Mouse (Mus musculus): ENCODE results near the gene Sec23a.

Sec23a gene

GRCm38 (mm10) chr12:59011844-59012709 lies at the start of gene Sec23a:
Sec23a (minus strand) TSS chr12:59012017.
- peak; percentile 99 for DNase-seq (ENCODE audit: low read depth, low spot score)

GRCm38 (mm10) chr12:59060993-59061595 lies 49.3 kb upstream of the Sec23a start, which contains the start of gene Trappc6b:
Trappc6b (minus strand) TSS chr12:59061472.
- peak; percentile 89 for DNase-seq (ENCODE audit: low read depth, low spot score)

DNA sequence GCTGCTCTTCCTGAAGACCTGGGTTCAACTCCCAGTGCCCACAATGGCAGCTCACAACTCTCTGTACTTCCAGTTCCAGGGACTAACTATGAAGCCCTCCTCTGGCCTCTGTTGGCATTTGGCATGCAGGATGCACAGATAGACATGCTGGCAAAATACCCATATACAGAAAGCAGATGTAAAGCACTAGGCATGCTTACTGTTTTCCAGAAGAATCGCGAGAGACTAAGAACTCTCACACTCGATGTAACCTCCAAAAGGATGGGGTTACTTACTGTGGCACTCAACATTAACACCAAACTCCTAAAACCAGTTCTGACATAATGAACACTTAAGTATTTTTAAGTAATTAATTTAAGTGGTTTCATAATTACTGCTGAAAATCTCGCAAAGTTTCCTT lies 48.5 kb upstream of the Sec23a start:
- DNase-seq (ENCODE audit: low read depth, low spot score): peak; percentile 35

DNA sequence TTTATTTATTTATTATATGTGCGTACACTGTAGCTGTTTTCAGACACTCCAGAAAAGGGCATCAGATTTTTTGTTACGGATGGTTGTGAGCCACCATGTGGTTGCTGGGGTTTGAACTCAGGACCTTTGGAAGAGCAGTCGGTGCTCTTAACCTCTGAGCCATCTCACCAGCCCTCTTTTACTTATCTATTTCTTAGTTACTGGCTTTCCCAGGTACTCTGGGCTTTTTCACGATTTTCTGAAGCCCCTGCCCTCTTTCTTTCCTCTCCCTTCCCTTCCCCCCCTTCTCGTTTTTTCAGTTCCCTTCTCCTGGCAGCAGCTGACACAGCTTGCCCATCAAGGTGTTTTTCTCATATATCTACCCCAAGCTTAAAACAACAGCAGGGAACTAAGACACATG lies 46.4 kb upstream of the Sec23a start:
- peak; percentile 35 for DNase-seq (ENCODE audit: low read depth, low spot score)

DNA sequence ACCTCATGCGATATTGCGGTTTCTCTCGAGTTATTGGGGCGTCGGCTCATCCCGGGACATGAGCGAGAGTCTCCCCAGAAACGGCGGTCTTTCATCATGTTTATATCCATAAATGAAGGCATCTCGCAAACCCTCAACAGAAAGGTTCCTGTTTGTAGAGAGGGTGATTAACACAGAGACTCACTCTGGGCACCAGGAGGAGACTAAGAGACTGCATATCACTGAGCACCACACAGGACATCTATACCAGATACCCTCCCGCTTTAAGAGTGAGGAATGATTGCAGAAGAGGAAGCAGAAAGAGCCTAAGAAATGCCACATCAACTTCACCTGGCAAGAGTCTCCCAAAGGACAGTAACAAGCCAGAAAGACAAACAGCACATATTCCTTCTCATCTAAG lies 44.4 kb upstream of the Sec23a start:
- no peak for DNase-seq (ENCODE audit: low read depth, low spot score)

DNA sequence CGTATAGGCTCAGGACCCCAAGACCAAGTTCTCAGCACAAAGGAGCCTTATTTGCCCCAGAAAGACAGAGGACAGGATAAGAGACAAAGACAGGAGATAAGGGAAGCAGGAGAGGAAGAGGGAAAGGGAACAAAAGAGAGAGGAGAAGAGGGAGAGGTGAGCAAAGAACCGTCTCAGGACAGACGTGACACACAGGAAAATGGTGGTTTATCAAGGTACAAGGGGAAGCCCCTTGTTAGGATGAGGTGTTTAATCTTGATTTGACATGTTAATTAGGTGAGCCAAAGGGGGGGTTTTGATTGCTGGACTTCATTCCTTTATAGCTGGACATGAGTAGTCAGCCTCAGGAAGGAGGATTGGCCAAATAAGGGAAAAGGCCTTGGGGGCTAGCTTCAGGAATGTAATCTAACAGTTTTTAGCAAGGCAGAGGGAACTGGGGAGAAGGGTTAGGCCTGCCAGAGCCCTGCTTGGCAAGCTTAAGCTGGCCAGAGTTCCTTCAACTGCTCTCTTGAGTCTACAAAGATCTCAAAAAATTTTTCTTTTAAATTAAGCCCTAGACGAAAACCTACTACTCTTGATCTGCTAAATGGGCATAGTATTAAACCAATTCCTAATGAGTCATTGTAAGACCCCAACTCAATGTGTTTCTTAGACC lies 43.5 kb upstream of the Sec23a start:
- no peak for DNase-seq (ENCODE audit: low read depth, low spot score)

- DNase-seq (ENCODE audit: low read depth, low spot score): no peak
These were observed 42.2 kb upstream of the Sec23a start for GRCm38 (mm10) chr12:59053976-59054375.

DNA sequence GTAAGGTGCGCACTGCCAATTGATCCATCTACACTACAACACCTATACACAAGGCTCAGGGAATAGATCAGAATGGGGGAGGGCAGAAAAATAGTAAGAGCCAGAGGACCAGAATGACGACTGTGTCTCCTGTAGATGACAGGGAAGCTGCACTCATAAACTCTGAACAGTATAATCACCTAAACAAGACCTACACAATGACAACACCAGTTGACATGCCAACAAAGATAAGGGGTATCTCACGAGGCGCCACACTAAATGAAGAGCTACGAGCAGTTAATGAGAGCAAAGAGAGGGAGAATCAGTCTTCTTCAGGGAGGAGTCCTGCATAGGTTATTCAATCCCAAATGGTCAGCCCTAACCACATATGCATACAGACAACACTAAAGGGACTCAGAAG lies 41.3 kb upstream of the Sec23a start:
- DNase-seq (ENCODE audit: low read depth, low spot score): no peak

DNA sequence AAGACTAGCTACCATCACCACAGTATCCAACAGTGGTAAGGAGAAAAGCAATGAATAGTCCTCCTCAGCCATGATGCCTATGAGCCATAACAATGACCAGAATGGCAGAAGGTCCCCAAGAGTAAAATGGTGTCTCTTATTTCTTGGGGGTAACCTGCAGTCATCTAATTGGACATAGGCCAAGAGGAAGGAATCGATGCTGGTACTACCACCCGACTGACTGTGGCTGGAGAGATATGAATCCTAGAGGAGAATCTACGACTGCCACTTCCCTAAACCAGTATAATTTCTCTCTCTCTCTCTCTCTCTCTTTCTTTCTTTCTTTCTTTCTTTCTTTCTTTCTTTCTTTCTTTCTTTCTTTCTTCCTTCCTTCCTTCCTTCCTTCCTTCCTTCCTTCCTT lies 40.7 kb upstream of the Sec23a start:
- DNase-seq (ENCODE audit: low read depth, low spot score): no peak

DNA sequence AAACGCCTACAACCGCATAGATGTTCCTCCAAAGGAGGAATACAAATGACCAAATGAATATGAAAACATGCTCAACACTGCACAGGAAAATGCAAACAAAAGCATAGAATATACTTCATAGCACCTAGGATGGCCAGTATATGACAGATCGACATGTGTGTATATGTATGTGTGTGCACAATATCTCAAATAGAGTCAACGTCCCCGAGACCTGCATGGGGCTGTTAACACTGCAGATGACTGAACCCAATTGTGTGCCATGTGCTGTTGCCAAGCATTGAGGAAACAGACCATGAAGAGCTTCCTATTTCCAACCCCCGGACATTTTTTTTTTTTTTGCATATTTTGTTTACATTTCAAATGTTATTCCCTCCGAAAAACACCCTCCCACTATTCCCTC lies 29.0 kb upstream of the Sec23a start:
- no peak for DNase-seq (ENCODE audit: low read depth, low spot score)

DNA sequence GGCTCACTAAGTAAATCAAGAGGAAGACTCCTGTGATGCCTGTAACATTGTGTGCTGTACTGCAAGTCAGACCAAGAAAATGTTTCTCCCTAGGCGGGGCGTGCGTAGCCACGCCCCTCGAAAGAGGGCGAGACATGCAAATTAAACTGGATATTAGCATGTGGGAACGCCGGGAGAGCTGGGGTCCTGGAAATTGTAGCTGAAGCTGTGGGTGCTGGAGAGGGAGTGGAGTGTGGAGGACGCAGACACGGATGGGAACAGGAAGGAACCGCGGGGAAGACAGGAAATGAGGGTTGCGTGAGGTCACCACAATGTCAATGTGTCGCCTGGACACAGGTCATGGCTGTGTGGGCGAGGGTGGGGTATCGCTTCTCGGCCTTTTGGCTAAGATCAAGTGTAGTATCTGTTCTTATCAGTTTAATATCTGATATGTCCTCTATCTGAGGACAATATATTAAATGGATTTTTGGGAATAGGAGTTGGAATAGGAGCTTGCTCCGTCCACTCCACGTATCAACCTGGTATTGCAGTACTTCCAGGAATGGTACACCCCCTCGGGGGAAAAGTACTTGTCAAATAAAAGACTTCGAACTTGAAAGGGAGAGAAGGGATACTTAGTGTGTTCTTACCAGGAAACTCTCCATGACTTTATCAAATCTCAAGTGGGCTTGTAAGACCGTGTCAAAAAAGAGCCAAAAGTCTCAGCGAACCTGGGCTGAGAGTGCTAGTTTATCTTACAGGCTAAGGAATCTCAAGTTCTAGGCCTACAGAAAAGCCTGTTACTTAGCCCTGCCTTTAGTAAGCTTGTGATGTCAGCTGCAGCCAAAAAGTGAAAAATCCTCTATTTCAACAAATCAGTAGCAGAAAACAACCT lies 28.4 kb upstream of the Sec23a start:
- DNase-seq (ENCODE audit: low read depth, low spot score): peak; percentile 99

DNA sequence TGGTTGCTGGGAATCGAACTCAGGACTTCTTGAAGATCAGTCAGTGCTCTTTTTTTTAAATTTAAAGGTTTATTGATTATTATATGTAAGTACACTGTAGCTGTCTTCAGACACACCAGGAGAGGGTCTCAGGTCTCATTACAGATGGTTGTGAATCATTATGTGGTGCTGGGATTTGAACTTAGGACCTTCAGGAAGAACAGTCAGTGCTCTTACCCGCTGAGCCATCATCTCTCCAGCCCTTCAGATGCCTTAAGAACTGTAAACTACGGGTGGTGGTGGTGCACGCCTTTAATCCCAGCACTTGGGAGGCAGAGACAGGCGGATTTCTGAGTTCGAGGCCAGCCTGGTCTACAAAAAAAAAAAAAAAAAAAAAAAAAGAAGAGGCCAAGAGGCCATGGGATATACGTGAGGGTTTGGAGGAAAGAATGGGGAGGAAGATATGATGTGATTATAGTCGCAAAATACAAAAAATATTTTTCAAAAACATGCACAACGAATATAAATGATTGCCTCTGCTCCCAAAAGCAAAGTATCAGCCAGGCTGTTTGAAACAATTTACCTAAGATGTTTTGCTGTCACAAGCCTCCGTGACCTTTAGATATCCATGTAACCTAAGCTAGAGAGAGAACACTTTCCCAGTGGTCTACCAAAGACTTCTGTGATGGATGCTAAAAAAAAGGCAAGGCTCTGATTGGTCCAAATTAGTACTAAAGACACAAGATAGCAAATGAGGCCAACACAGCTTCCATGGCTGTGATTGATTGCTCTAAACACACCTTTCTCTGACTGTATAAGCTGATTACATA lies 27.5 kb upstream of the Sec23a start:
- DNase-seq (ENCODE audit: low read depth, low spot score): peak; percentile 46

GRCm38 (mm10) chr12:59032101-59032500 lies 20.3 kb upstream of the Sec23a start:
- peak; percentile 76 for DNase-seq (ENCODE audit: low read depth, low spot score)

DNA sequence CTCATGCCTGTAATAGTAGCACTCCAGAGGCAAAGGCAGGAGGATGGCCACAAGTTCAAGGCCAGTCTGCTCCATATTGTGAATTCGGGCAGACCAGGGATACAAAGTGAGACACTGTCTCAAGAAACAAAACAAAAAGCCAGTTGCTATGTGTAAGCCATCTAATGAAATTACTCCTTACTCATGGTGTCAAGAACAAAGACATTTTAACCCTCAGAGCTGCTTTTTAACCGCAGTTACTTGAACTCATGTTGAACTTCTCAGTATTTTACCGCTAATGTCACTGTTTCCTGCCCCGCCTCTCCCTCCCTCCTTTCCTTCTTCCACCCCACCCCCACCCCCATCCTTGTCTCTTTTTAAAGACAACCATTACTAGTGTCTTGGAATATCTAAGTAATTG lies 9.5 kb upstream of the Sec23a start:
- no peak for DNase-seq (ENCODE audit: low read depth, low spot score)

DNA sequence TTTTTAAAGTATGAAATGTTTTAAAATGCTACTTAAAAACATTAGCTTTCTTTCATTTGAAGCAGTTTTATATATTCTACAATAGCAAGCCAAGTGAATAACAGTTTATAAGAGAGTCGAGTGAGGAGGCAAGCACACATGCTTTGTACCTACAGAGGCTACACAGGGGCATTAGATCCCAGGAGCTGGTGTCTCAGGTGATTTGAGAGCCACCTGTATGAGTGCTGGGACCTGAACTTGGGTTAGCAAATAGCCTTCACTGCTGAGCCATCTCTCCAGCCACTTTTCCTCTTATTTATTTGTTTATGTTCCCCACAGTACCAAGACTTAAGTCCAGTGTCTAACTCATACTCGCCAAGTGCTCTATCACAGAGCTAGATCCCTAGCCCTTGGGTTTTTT lies 8.1 kb upstream of the Sec23a start:
- no peak for DNase-seq (ENCODE audit: low read depth, low spot score)

DNA sequence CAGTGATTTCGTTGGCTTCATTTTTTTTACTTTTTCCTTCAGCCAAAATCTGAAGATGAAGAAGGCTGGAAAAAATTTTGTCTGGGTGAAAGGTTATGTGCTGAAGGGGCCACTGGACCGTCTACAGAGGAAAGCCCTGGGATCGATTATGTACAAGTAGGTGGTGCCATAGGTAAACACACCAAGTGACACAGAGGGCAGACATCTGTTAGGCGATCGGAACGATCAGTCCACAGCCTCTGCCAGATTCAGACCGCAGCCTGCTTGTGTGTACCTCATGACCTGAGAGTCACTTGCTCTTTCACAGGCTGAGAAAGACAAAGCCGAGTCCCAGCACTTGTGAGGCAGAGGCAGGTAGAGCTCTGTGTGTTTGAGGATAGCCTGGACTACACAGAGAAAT lies 6.2 kb upstream of the Sec23a start:
- DNase-seq (ENCODE audit: low read depth, low spot score): no peak

- peak; percentile 96 for DNase-seq (ENCODE audit: low read depth, low spot score)
These were observed 1.4 kb upstream of the Sec23a start, which contains the start of gene Gemin2 for GRCm38 (mm10) chr12:59013234-59013633. Gemin2 (plus strand) TSS chr12:59013393.

DNA sequence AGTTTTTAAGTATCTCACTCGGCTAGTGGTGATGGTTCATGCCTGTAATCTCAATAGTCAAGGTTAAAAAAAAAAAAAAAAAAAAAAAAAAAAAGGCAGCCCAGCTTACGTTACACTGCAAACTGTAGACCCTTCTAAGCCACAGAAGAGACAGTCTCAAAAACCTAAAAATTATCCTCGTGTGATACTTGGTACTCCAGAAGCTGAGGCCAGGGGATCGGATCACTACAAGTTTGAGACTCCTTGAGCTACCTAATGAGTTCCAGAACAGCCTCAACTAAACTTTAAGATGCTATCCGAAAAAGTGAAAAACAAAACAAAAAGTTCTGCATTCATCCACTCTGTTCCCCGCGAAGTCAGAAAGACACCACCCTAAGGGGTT lies 884 bp upstream of the Sec23a start:
- no peak for DNase-seq (ENCODE audit: low read depth, low spot score)

- DNase-seq (ENCODE audit: low read depth, low spot score): no peak
These were observed 458 bp downstream of the Sec23a start for GRCm38 (mm10) chr12:59011275-59011843.

DNA sequence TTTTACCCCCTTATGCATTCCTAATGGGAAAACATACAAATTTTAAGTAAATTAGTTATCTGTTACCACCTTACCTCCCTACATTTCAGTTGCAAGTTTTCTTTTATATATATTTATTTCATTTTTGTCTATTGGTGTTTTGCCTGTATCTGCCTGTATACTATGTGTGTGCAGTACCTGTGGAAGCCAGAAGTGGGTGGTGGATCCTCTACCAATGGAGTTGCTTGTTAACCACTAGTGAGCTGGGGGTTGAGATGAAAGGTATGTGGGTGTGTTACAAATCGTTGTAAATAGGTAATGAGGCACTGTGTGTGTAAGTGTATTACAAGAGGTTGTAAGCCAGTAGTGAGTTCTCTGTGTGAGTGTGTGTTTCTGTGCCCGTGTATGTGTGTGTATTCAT lies 1.3 kb downstream of the Sec23a start:
- DNase-seq (ENCODE audit: low read depth, low spot score): peak; percentile 46
